Mouse (Mus musculus) gastrocnemius, postnatal 10 days (tissue): ENCODE data around the gene Prpf40a. TPM values are rescaled to one million over a fixed set of nuclear protein-coding genes. Genes with fewer than 3 reads are reported as not detected.

Source experiments
- DNase-seq: peaks from one replicate; pipeline ENCODE4 v3.0.0; 2021; ENCODE audit warnings: mixed read lengths
- long read RNA-seq, 2 experiments: library from polyadenylated mRNA; stranded (forward); transcript quantifications; one replicate each; pipeline ENCODE4 v2.0.0; 2021
- total RNA-seq, 2 experiments: library from RNA; stranded (reverse); gene quantifications; 2 replicates each; pipeline ENCODE4 v1.2.3; 2021

The Prpf40a gene
- total RNA-seq: 10 to 100 TPM; 49.1 to 52.5 TPM
- long read RNA-seq, experiment 1, partial matches to known transcripts: 4 of 7 reads
- long read RNA-seq, experiment 1, other reads (novel, unspliced or antisense): 3 of 7 reads
- long read RNA-seq, experiment 2, partial matches to known transcripts: 5 of 9 reads
- long read RNA-seq, experiment 2, other reads (novel, unspliced or antisense): 4 of 9 reads

- DNase-seq: peak; percentile 100
Observed at GRCm38 (mm10) chr2:53190684-53191511, at the start of gene Prpf40a. TSS of gene Prpf40a (minus strand) at chr2:53191284.

GRCm38 (mm10) chr2:53222242-53222641, 31.2 kb upstream of the Prpf40a start:
- DNase-seq: no peak

DNA sequence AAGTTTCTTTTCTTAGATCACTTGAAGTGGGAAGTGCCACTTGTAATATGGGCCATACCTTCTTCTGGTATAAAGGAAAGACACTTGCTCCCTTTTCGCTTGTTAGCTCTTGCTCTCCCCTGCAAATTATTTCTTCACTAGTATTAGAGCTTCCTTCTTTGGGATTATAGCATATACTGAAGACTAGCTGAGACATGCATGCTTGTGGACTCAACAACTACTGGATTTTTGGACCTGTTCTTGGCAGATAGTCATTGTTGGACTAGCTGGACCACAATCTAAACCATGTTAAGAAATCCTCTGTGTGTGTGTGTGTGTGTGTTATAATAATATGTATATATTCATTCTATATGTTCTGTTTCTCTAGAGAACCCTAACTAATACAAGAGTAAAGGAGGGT, 22.4 kb upstream of the Prpf40a start:
- DNase-seq: no peak

DNA sequence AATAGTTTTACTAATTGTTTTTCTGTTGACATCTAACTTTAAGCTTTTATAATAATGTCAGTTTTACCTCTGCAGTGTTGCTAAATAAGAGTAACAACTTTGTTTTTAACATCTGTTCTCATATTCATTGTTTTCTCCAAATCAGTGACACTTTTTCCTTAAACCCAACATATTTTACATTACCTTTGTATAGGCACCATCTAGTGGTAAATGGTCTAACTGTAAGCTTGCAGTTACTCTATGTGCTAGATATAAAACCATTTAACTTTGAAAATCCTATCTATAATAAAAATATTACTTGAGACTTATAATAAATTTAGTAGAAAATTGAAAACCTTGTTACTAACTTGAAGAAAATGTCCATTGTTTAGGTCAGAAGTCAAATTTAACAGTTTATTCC, 15.7 kb upstream of the Prpf40a start:
- DNase-seq: no peak

GRCm38 (mm10) chr2:53204373-53205274, 13.5 kb upstream of the Prpf40a start:
- DNase-seq: no peak

- no peak for DNase-seq
Observed at GRCm38 (mm10) chr2:53200164-53200885, 9.2 kb upstream of the Prpf40a start.

- no peak for DNase-seq
Observed at GRCm38 (mm10) chr2:53199203-53199602, 8.1 kb upstream of the Prpf40a start.

DNA sequence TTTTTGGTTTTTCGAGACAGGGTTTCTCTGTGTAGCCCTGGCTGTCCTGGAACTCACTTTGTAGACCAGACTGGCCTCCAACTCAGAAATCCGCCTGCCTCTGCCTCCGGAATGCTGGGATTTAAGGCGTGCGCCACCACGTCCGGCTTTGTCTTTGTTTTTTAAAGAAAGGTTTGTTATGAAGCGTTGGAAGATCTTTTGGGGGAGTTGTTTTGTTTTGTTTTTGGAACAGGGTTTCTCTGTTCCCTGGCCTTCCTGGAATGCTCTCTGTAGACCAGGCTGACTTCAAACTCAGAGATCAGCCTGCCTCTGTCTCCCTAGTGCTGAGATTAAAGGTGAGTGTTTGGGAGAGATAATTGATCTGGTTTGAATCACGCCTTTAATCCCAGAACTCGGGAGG, 5.3 kb upstream of the Prpf40a start:
- no peak for DNase-seq

DNA sequence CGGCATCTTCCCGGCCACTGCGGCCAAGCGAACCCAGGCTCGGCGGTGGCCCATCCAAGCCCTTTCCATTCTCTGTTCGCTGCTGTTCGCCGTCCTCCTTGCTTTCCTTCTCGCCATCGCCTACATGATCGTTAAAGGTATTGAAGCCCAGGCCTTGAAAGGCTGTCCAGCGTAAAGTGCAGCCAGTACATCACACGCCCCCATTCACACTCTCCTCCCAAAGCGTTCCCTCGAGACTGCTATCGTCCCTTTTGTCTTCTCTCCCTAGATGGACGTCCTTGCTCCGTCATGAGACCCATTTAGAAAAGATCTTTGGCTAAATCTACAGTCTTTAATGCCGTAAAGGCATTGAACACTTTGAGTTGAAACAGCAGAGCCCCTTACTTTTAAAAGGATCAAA, 1.3 kb upstream of the Prpf40a start:
- DNase-seq: no peak

- DNase-seq: peak; percentile 98
Observed at GRCm38 (mm10) chr2:53191523-53192220, 588 bp upstream of the Prpf40a start, which contains the start of gene Arl6ip6. TSS of gene Arl6ip6 (plus strand) at chr2:53191726.

- DNase-seq: peak; percentile 9
Observed at GRCm38 (mm10) chr2:53189811-53190210, 1.3 kb downstream of the Prpf40a start.

GRCm38 (mm10) chr2:53179876-53180275, 11.2 kb downstream of the Prpf40a start:
- no peak for DNase-seq

GRCm38 (mm10) chr2:53178966-53179365, 12.1 kb downstream of the Prpf40a start:
- DNase-seq: no peak

GRCm38 (mm10) chr2:53173966-53174365, 17.1 kb downstream of the Prpf40a start:
- DNase-seq: no peak

GRCm38 (mm10) chr2:53146852-53147251, 44.2 kb downstream of the Prpf40a start:
- no peak for DNase-seq

- no peak for DNase-seq
Observed at GRCm38 (mm10) chr2:53131567-53131966, 59.5 kb downstream of the Prpf40a start.

DNA sequence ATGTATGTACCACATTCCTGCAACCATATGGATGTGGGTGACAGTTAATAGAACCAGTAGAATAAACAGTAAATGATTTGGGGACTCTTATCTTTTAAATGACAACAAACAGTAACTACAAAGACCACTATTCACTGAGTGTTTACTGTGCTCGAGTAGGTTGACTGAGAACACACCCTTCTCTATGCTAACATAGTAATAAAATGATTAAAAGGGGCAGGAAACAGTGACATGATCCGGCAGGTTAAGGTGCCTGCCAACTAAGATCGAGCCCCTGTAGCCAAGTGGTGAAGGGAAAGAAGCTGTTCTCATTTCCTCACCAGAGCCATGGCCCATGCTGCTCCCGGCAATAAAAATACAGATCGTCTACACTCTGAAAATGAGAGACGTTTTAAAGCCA, 62.0 kb downstream of the Prpf40a start:
- DNase-seq: no peak

DNA sequence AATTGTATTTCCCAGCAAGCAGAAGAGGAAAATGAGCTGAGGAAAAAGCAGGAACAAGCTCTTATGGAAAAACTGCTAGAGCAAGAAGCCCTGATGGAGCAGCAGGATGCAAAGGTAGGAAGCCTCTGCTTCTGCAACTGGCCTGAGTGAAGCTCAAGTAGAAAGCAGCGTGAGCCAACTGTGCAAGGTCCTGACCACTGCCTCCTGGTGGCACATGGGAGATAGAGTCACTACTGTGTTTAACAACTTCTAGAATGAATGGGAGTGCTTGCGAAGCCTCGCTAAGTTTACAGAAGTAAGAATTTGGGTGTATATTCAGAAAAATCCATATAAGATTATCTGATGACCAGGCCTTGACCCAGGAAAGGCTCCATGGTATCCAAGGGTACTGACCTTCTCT, 65.1 kb downstream of the Prpf40a start:
- no peak for DNase-seq

- DNase-seq: peak; percentile 21
Observed at GRCm38 (mm10) chr2:53121797-53122196, 69.3 kb downstream of the Prpf40a start.

DNA sequence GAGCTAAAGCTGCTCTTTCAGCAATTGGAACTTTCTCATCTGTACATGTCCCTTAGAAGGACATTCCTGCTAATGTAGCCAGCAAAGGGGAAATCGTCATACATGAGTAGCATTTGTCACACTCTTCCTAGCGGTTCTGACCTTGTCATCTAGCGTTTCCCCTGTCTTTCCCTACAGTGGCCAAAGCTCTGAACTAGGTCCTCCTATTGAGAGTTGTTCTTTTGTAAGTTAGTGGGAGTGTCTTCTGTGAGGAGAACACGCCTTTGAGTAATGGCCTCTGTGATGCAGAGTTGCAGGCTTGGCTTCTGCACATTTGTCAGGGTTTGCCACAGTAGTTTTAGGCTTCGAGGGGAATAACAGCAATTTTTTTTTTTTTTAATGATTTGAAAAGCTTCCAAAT, 82.5 kb downstream of the Prpf40a start:
- DNase-seq: no peak

- no peak for DNase-seq
Observed at GRCm38 (mm10) chr2:53106472-53106871, 84.6 kb downstream of the Prpf40a start.
